Mouse (Mus musculus): ENCODE measurements around the gene AL607142.1.

DNA sequence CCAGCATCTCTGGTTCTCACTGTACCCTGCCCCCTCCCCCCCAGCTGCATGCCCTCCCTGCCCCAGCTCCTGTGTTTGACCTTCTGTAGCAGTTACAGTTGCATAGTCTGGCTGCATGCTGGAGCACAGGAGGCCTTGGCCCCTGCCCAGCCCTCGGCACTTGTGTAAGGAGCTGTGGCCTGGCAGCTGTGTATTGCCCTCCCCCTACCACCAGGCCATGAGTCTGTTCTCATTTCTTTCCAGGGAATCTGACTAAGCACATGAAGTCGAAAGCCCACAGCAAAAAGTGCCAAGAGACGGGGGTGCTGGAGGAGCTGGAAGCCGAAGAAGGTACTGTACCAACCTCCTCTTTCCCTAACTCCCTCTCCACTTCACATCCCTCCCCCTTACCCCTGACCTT lies 63.2 kb downstream of the AL607142.1 start:
- TF ChIP-seq CTCF (IDR thresholded peaks at IDR 0.05; ENCODE audit: low read depth) = no peak
- TF ChIP-seq EP300 (optimal IDR thresholded peaks at IDR 0.05) = no peak
